Mouse (Mus musculus): ENCODE results near the gene Znrd1as.

GRCm38 (mm10) chr17:36912031-36912430 lies 46.4 kb upstream of the Znrd1as start:
- TF ChIP-seq POLR2A (IDR thresholded peaks at IDR 0.05; ENCODE audit: borderline replicate concordance, control insufficient read depth, low read depth, low read length), result no peak
- TF ChIP-seq CTCF (IDR thresholded peaks at IDR 0.05; ENCODE audit: control insufficient read depth, insufficient read depth, low read length), result no peak

Data from bone marrow, adult 2 months (tissue).